Mouse (Mus musculus): Measurements from ENCODE around the gene Fam180a. TPM values are rescaled to one million over a fixed set of nuclear protein-coding genes. Genes with fewer than 3 reads are reported as not detected.
"Not testable (repeated sequence)": the region's sequence is repeated elsewhere in the genome, so short reads cannot be mapped to it uniquely, and the experiment has no call there.

Fam180a gene
- under 1 TPM; 0.32 to 0.56 TPM for total RNA-seq (2021)
- long read RNA-seq, experiment 1, partial matches to known transcripts, result 0 of 1 reads
- long read RNA-seq, experiment 1, other reads (novel, unspliced or antisense), result 0 of 1 reads
- long read RNA-seq, experiment 2, partial matches to known transcripts, result 0 of 1 reads
- long read RNA-seq, experiment 2, other reads (novel, unspliced or antisense), result 0 of 1 reads

DNA sequence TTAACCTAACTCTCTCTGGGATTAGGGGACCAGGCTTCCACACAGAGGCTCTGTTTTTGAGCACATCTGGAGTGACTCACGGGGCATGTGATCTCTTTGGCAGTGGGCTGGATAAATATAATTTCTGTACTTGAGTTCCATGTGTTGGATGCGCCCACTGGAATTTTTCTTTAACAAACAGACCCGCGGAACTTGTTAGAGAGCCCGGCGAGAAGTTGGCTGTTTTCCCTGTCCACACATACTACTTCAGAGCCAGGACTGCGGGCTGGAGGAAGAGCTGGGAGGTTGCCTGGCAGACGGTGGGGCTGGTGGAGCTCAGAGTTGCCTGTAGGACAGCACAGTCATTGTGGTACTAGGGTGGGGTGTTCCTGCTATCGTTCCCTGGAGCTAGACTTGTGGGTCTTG, at the start of gene Fam180a:
Gene Fam180a (minus strand): TSS at position 31 of the 405 bp plus-strand sequence.
- peak; percentile 75 for DNase-seq

DNA sequence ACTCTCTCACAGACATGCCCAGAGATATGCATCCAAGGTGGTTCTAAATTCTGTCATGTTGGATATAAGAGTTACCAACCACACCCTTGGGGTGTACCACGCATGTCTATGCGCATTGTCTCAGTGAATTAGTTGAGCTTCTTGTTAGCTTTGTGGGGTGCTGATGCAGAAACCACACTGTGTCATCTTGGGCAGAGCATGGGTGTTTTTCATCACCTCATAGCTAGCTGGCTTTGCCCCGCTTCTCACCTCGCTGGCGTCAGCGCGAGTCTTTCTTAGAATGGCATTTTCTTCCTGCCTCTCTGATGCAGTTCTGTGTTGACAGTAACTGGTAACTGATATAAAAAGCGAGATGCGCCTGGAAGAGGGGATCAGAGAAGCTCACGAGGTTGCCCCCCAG, 48.1 kb upstream of the Fam180a start:
- DNase-seq, result no peak

DNA sequence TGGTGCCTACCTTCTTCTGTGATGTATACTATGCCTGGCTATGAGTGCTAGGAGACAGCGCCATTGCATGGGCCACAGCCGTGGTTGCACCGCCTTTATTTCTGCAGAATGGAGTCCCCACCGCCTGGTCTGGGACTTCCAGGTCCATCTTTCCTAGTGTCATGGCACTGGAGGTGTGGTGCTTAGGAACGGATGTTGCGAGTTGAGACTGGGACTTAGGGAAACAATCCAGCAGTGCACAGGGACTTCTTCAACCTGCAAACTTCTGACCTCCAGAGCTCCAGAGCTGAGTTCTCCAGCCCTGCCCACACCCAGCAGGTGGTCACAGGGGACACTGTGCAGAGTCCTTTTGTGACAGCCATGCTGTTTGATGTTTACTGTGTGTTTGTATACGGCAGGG, 44.4 kb upstream of the Fam180a start:
- DNase-seq, result no peak

DNA sequence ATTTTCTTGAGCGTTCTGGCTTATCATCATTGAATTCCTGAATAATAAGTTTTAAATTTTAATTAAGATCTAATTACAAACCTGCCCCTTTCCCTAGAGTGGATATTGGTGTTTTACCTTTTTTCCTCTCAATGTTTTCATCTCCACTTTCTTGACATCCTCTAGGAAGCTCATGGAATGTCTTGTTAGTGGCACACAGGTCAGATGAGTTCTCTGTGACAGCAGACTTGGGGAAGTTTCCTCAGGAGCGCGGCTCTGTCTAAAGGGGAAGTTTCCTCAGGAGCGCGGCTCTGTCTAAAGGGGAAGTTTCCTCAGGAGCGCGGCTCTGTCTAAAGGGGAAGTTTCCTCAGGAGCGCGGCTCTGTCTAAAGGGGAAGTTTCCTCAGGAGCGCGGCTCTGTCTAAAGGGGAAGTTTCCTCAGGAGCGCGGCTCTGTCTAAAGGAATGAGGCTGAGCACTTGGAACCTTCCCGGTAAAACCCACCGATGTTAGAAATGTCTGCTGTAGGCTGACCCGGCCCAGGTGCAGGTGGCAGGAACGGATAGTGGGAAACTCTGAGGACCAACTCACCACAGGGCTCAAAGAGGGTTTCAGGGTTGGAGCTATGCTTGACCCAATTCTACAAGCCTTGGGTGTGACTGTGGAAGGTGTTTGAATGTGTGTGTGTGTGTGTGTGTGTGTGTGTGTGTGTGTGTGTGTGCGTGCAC, 43.8 kb upstream of the Fam180a start:
- not testable (repeated sequence) for DNase-seq

DNA sequence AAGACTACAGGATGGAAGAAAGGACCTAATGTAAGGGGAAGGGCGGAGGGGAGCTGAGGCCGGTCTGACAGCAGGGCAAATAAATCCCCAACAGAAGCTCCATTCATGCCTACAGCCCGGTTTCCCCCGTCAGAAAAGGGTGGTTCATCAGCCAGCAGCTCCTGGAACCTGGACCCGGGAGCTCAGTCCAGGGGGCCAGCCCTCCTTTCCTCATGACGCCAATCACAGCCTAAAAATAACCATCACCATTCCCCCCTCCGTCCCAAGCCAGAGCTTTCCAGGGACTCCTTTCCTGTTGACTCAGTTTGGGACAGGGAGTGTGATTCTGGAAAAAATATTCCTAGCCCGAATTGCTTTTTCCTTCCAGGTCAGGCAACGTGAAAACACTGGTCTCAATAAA, 36.7 kb upstream of the Fam180a start:
- peak; percentile 52 for DNase-seq

DNA sequence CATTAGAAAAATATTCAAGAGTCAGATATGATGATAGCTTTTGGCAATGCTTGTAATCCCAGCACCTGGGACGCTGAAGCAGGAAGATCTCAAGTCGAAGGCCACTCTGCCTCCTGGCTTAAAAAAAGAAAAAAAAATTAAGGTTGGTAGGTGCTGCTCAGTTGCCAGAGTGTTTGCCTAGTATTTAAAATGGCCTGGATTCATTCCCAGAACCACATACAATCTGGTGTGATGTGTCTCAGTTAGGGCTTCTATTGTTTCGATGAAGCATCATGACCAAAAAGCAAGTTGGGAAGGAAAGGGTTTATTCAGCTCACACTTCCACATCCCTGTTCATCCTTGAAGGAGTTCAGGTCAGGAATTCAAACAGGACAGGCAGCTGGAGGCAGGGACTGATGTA, 29.4 kb upstream of the Fam180a start:
- DNase-seq, result no peak

DNA sequence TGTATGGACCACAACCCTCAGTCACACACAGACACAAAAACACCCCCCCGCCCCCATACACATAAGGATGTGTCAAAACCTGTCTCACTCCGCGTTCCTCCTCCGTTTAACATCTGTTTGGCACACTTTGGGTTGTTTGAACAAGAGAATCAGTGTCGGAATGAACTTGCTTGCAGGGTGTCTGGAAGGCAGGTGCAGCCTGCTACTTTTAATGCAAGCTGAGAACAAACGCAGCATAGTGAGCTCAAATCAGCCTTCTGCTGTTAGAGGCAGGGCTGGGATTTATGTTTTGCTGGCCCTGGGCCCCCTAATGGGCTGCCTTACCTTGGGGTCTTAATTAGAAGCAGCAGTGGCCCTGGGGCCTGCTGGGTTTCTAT, 28.7 kb upstream of the Fam180a start:
- DNase-seq, result no peak

DNA sequence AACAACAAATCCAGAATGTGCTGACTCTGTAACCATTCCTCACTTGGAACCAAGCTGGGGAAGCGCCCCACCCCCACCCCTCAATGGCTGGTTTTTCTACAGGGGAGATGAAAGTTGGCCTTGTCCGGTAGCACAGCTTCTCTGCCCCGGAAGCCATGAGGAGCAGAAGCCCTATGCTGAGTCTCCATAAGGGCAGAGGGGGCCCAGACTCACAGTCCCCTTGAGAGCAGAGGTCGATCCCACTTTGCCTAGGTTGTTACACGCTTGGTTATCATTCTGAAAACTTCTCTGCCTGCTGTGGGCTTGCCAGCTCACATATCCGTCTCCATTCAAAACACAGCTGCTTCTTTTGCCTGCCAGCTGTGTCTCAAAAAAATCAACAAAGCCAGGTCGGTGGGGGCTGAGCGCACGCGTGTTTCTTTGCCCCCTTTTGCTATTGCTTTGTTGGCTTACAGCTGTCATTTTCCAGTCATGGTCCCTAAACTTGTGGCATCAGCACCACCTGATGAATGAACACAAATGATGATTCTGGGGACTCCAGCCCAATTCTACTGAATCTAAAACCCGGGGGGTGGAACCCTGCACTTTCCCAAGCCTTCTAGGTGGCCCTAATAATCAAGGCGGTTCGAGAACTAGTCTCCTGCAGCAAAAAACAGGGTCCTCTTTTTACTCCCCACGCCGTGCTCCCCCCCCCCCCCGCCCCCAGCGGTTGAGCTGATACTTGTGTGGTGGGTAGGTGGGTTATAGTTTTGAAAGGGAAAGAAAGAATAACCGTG, 28.1 kb upstream of the Fam180a start:
- DNase-seq, result no peak

DNA sequence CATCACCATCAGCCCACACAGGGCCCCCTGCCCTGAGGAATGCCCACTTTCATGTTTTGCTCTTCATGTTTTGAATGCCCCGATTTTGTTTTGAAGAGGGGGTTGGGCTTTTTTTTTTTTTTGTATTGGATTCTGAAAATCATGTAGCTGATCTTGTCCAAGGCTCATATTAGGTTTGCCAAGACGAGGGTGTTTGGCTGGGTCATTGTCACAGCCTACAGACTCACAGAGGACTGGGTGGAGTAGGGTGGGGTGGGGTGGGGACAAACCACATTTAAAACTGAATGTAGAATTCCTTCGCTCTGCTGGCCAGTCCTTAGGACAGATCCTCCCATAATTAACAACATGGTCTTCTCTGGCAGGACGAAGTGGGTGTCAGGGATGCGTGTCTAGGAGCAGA, 27.5 kb upstream of the Fam180a start:
- DNase-seq, result no peak

DNA sequence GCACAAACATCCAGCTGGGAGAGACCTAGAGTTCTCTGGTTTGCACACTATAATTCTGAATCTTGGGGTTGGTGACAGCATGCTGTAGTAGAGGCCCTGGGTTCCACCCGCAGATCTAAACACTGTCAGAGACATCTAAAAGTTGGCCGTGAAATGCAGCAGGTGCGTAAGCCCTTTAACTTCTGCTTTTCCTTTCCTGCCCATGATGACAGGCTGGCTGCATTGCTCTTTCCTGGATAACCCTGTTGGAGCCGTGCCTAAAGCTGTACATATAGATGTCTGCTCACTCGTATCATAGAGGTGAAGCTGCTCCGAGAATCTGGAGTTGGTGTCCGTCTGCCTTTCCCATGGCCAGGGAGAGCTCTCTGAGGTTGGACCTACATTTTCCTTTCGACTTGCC, 26.9 kb upstream of the Fam180a start:
- DNase-seq, result no peak

DNA sequence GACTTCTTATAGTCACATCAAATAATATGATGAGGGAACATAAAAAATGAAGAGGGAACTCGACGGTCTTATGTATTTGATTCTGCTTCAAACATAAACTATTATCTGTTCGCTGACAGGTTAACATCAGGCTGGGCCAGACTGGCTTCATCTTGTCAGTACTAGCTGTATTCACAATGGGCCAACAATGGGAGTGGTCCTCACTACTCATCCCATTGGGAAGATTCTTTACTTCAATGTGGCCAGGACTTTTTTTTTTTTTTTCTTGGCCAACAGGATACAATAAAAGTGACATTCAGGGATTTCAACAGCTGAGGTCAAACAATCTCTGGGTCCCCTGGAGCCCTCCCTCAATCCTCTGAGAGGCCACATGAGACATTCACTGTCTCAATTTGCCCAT, 25.9 kb upstream of the Fam180a start:
- DNase-seq, result no peak

DNA sequence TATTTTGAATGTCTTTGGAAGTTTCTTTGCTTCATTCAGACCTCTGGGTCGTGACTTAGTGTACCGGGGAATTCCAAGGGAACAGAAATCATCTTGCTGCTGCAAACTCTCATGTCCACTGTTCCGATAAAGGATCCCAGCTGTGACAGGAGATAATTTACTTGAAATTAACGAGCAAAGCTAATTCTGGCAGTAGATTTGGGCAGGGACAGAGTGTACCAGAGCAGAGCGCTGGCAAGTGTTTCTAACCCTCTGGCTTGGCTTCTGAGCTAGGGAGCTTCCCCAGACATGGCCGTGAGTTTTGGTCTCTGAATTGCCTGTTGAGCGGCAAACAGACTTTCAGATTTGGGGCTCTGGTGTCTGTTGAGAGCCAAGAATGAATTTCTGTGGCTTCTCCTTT, 23.8 kb upstream of the Fam180a start:
- peak; percentile 70 for DNase-seq

DNA sequence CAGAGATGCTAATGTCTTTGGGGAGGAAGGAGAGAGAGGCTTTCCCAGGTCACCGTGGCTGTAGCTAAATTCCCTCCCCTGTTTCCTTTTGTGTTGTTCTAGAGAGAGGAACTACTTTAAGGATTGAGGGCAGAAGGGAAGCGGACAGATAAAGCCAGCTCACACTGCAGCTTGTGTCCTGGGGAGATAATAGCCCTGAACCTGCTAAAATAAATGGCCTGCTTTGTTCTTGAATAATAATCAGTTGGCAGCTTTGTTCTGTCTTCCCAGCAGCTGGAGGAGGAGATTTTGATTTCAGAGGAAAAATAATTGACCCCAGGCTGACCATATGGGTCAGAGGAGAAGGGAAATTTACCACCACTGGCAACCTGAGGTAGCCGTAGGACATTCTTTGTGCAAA, 12.7 kb upstream of the Fam180a start:
- no peak for DNase-seq

DNA sequence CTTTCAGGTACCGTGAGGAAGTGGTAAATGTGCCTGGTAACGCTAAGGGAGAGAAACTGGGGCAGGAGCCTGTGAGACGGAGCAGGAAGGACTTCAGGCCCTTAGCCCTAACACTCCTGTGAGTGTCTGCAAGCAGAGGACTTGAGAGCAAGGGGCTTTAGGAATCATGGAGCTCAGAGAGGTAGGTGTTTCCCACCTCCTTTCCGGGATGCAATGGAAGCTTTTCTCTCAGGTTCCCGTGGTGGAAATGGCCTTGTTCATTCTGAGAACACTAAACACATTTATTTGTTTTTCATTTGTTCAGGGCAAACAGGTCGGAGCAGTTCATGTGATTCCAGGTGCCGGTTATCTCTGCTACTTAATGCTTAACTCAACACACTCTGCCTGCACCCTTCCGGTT, 11.9 kb upstream of the Fam180a start:
- DNase-seq, result no peak

DNA sequence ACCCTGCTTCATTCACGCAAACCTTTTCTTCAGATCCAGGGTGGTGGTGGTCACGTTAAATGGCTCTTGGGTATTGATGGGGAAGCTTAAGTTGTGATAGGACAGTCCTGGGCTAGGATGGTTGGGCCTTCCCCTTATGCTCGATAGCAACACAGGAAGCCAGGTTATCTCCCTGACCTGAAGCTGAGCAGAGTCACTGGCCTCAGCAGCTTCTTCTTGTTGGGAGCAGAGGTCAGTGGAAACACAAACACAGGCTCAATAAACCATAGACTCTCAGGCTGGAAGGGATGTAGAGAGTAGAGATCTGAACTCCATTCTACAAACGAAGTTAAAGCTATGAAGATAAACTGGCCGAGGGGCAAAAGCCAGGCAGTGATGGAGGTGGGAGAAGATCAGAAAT, 9.5 kb upstream of the Fam180a start:
- DNase-seq, result no peak

DNA sequence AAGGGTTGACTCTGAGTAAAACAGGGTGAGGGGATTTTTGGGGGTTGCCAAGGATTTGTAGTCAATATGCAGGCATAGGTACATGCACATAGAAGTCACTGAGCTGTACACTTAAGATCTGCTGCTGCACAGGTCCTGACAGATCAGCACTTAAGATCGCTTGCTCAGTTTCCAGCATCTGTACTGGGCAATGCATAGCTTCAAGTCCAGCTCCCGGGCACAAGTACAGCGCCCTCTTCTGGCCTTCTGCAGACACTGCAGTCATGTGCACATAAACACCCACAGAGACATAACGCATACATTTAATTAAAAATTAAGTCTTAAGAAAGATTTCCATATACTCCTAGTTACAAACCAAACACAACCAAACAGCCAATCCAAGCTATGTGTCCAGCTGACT, 8.3 kb upstream of the Fam180a start:
- no peak for DNase-seq

DNA sequence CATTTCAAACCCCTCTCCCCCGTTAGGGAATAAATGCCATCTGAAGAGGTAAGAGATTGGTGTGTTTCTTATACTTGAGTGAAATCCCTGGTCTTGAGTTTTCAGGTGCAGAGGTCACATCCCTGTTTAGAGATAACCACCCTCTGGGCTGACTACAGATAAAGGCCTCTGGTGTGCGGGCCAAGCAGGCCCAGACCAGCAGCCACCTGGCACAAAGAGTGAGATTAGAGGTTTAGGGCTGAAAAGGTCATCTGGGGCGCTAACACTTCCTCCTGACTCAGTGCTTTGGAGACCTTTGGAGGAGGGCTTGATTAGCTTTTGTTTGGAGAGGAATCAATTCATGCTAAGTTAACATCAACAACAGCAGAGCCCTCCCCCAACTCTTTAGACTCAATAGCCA, 7.7 kb upstream of the Fam180a start:
- DNase-seq, result no peak

DNA sequence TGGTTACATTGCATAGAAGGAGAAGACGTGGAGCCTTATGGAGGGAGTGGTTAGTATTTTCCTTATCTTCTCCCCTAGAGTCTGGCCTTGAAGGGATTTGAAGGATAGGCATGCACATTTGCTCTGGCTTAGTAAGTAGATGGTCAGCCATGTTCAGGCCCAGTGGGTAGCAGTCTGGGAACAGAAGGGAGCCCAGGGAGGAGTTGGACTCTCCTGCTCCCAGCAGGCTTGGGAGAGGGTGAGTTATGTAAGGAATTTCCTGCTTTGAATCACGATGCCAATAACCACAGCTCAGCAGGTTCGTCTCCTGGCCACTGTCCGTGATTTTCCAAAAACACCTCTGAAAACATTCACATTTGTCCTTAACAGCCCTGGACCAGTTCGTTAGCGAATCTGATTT, 4.9 kb upstream of the Fam180a start:
- no peak for DNase-seq

DNA sequence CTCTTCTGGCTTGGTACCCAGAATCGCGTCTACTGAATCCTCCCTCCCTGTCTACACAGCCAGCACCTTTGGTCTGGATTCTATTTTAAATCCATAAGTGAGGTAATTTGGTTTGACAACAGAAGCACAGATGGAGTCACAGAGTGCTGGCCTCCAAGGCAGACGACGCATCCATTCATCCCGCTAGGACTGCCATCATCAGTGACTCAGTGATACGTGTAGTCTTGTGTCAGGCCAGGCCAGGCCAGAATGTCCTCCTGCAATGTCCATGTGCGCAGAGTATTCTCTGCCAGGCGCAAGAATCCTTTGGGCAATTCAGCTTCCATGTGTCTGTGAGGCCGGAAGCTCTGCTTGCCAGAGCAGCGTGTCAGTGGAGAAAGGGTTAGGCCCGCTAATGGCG, 4.0 kb upstream of the Fam180a start:
- DNase-seq, result no peak

DNA sequence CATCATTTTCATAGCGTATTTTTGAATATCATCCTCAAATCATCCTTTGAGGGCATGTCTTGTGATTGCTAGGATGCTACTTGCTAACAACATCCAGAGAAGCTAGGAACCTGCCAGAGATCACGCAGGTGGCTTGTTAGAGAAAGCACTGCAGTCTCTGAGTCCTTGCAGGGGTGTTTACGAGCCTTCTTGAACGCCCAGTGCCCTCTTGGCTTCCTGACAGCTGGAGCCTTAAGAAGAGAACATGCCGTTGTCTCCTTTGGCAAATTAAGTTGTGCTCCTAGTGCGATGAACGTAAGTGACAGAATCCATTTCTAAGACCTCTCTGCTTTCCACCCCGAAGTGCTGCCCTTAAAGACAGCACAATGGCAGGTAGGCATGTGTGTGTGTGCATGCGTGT, 1.6 kb downstream of the Fam180a start:
- DNase-seq, result no peak

DNA sequence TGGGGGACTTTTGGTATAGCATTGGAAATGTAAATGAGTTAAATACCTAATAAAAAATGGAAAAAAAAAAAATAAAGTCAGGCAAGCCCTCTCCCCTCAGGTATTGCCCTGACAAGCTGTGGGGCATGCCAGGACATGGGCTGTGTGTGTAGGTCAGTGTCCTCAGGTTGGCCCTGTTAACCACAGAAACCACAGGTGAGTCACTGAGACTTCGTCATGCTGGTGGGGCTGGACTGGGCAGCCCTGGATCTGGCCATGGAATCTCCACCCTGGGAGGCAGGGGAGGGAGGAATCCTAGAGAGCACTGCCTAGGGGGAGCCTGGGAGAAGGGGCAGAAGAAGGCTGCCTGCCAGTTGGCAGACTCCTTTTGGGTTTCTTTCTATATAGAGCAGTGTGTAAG, 2.9 kb downstream of the Fam180a start:
- DNase-seq, result no peak

DNA sequence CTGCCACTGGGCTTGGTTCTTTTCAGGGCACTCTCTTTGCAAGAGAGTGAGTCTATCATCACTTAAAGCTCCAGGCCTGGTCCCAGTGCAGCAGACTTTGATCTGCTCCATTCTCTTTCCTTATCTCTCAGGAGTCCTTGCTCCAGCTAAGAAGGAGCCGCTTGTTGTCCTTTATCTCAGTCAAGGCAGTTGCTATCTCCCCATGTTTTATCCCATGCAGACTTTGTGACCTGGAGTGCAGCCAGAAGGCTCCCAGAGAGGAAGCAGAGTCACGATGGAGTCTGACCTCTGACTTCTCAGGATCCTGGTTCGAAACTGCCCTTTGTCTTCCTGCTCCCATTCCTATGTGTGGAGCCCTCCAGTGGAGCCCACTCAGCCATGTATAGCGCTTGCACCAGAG, 4.8 kb downstream of the Fam180a start:
- DNase-seq, result no peak

DNA sequence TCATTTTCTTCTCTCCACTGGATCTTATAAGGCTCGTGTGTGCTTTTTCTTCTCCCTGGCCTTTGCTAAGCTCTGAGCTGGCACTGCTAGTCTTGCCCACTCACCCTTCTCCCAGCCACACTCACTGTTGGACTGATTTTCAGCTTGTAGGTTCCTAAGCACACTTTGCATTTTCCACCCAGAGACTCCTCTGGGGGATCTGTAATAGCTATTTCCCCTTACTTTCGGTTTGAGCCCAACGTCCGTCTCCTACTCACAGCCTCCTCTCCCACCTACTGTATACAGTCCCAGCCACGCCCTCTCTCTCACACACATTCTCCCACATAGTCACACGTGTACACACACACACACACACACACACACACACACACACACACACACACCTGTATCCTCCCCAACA, 6.1 kb downstream of the Fam180a start:
- no peak for DNase-seq

DNA sequence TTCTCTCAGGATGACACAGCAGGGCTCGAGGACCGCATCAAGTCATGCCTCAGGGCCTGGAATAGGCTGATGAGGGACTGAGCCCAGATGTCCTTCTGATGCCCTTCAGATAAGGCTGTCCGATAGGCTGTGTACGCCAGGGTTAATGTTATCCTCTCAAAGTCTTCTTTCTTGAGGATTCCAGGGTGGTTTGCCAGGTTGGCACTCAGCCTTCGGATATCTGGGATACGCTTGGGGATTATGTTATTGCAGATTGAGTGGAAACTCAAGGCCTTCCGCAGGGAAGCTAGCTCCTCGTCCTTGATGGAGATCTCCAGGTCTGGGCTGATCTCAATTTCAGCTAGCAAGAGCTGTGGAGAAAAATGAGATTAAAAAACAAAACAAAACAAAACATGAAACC, 12.4 kb downstream of the Fam180a start:
- no peak for DNase-seq
